Mouse (Mus musculus) CH12F3 (cell line): Measurements from ENCODE around the gene Sema3a.
"Not testable (repeated sequence)": the region's sequence is repeated elsewhere in the genome, so short reads cannot be mapped to it uniquely, and the experiment has no call there.

ENCODE experiments used
- in situ Hi-C: fragments of 300-500 bp; cut with MboI; formaldehyde crosslinking; loops from 2 replicates; pipeline ENCODE4 v1.14.3; 2020; ENCODE audit warnings: low sequenced_read_pairs

Gene Sema3a

DNA sequence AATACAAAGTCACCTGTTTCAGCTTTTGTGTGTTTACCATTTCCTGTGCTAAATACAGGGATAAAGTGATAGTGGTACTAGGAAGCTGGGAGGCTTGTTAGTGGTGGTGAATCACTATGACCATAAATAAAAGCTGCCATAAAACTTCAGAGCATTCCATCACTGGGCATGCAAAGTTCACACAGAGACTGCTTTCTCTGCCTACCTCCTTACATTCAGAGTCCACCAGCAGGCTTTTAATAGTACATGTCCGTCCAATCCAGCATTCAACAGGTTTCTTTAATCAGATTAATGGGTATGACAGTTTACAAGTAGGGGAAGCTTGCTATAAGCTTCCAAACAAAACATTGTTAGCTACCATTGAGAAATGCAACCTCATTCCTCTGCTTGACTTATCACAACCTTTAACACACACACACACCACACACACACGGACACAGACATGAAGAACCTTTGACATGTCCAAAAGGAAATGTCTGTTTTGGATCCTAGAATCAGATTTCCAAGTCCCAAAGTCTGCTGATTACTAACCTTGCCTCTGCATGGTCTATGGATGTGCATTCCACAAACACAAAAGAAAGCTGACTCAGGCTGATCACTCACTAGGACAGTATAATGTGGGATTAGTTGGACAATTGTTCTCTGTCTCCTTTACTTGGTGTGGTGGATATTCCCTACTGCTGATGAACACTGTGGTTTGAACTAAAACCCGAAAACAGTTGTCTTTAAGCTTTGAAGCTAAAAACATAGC, 291.9 kb downstream of the Sema3a start:
- in situ Hi-C loops = no loop called here

DNA sequence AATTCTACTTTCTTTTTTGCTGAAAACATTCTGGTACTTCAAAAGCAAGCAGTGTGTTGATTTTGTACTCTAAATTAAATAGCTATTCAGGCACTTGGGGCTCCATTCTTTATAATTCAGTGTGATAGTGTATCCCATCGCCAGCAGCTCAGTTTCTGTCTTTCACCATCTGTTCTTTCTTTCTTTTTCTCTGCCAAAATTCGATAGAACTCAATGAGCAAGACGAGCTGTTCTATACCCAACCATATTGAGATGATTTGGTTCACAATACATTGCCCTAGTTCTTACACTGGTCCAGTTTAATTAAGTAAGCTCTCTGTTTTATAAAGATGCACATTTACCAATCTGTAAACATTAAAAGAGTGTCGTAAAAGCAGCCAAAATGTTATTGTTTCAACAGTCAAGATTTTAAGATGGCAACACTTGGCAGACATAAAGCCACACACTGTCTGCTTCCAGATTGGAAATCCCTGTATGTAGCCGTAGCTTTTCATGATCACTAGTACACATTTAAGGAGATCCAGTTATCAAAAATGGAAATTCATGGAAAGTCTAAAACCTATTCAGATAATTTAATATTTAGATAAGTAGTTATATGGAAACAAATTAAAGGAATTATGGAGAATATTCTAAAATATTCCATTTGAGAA, 296.2 kb downstream of the Sema3a start:
- in situ Hi-C loops = no loop called here

DNA sequence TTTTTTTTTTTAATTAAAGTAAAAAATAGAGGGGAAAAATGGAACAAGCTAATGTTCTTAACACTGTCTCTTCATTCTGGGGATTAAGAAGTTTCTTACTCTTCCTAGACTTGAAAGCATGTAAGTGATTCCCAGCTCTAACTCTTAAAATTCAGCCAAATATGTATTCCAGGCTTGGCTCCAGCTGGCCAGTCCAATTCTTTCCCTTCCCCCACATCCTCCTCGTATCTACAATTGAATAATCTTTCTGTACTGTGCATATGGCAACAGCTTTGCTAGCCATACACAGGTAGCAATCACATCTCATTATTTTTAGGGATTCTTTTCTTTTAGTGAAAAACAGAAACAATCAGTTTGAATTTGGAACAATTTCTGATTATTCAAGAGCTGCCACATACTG, 303.5 kb downstream of the Sema3a start:
- in situ Hi-C loops = no loop called here

DNA sequence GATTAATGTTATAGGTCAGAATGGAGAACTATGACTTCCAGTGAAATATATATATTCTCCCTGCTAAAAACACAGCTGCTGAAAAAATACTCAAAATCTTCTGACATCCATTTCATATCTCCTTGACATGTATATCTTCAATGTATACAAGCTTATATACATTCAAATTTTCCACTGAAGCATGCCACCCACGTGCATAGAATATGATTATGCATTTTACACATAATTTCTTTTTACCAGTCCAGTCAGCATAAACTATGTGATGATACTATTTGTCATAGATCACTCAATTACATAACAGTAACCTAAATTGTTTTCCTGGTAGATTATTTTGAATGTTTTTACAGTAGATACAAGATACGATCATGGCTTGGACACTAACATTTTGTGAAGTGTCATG, 306.6 kb downstream of the Sema3a start:
- in situ Hi-C loops = no loop called here

DNA sequence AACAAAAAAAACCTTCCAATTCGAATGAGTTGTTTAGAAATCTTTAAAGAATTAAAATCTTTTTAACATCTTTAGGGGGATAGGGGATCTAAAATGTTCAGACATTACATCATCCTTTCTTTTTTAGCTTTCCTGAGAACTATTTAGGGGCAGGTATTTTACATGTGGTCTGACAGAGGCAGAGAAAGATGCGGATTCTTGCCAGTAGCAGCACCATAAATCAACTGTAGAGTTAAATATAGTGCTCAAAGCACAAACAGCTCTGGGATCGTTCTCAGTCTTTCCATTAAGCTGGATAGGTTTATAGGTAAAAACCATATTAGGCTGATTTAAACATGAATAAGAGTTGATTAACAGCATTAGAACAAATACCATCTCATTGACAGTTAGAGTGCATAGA, 307.4 kb downstream of the Sema3a start:
- in situ Hi-C loops = no loop called here

DNA sequence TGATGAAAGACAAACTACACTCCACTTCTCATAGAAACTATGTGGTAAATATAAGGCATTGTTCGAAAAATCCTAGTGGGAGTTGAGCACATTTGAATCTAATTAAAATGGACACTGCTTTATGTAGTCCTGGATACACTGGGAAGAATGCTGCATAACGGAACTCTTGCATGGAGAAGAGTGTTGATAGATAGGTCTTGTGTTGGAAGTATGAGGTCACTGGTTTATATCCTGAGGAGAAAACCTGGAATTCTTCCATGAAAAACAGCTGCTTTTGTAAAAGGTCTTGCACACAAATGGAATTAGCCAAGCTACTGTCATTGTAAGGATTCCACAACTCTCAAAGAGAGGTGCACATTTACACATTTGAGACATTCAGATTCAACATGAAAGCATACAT, 308.1 kb downstream of the Sema3a start:
- in situ Hi-C loops = no loop called here

DNA sequence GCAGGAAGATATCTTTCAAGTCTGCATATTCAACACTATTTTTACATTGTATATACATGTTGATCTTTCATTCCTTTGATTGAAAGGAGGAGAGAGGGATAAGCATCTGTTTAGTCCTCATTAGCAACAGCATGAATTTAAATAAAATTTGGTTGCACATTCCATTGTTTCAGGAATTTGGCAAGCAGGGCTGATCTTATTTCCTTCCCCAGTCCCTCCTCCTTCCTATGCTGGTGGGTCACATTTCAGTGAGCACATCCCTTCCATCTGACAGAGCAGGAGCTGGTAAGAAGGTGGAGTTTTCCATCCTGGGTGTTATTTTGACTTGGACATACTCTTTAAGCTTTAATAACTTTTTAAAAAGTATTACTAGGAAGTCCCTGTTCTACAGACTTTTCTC, 315.9 kb downstream of the Sema3a start:
- in situ Hi-C loops = no loop called here

DNA sequence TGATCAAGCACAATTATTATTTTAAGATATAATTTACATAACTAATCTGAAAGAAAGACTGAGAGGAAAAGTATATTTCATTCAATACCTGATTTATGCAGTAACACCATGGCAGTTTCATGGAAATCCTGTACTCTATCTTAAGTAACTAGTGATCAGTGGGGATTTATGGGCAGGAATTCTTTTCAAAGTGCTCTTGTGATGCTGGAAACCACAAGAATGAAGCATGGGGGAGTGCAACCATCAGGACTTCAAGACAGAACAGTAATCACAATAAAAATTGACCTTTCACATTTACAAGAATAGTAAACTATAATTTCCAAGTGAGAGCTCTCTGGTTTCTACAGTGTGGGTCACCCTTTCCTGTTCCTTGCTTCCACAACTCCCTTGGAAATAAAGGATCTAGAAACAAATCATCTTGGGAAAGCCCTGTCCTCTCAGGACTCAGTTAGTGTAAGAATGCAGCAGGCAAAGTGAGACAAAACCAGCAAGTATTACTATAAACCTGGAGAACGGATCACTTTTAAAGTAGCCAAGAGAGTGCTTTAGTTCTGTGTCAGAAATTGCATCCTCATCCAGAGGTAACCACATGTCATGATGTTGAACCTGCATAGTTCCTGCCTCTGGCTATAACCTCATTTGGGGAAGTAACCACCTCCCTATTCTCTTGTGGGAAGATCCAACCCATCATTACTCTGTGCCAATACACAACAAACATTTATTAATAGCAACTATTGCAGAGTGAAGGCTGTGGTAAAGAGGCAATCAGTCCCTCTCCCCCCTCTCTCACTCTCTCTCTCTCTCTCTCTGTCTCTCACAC, 335.2 kb downstream of the Sema3a start:
- in situ Hi-C loops = no loop called here

DNA sequence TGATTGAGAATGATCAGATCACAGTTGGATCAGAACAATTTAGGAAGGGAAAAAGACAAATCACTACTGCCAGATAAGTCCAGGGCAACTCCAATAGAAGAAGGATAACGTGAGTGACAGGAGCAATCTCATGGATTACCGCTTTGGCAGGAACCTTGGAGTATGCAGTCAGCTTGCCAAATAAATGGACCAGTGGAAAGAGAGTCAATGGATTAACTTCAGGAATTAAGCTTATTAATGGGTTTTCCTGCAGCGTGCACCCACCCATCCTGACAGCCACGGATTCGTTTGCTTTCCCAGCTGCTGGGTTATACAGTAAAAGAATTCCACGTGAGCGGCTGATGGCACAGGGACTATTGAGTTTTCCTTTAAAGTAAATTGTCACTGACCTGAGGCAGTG, 343.6 kb downstream of the Sema3a start:
- in situ Hi-C loops = no loop called here

DNA sequence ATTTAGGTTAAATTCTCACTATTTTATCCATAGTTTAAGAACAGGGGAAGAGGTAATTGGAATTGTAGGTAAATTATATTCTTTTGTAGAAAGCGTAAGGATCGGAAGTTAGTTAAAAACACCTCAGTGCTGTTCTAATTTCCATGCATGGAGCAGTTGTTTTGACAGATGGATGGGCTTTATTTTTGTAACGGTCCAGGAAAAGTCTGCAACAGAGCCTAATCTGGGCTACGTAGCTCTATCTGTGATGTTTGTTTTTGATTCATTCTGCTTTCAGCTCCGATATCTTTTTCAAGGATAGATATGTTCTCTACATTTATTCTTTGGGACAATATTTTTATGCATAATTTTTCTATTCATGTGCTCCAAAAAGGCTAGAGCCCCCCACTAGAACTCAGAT, 344.2 kb downstream of the Sema3a start:
- in situ Hi-C loops = no loop called here

DNA sequence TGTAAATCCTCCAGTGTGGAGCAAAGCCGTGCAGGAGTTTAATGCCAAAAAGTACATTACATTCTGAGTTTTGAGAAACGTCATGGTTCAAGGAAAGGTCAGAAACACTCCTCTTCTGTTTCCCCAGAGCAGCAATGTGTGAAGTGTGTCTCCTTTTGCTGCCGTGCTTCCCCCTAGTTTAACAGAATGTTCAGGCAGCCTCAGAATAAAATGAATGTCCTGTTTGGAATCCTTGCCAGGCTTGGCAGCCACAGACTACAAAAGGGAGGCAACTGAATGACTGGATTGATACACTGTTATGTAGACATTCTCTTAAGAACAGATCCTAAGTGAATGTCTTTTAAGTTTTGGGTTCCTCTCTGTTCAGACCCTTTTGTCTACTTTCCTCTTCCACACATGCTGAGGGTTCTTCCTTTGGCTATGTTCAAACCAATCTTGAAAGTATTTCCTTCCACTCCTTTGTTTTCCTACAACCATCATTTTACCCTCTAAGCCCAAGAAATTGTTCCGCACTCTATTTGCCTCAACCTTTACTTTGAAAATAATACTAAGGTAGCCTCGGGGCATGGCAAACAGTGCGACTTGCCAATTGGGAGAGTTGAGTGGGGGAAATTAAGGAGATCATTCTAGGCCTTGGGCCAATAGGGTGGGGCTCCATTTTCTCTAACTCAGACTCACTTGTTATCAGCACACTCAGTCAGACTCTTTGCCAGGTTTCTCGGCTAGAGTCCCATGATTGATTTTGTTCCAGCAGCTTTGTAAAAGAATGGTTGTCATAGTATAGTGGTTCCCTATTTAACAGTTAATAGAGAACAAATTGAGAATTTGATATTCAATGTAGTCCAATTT, 345.1 kb downstream of the Sema3a start:
- in situ Hi-C loops = no loop called here

DNA sequence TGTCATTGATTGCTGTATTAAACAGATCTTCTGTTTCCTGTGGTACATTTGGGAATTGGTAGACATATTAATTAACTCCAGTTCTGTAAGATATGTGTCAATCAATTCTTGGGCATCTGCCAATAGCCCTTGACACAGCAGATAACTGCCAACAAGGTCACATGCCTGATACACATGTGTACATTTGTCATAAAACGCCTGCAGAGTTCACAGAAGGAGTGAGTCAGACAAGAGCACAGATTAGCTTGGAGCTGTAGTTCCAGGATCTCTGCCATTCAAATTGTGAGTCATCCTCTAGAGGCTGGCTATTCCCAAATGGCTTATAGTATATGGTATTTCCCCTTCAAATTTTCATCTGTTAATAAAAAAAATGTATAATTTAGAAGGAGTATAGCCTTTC, 352.4 kb downstream of the Sema3a start:
- in situ Hi-C loops = no loop called here

DNA sequence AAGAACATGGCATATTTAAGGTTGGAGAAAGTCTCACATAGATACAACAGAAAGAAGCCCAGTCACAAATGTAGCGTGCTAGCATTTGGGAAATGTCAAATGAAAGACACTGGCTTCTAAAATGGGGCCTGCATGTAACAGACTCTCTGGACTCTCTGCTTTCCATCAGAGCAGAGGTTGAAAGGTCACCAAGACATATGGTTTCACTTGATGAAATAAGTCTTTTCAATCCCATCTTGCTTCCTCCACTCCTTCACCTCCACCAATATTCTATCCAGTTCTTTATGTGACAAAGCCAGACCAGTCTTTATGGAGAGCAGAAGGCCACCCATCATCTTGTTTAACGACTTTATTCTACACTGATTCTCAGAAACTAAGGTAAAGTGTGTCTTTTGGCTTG, 363.5 kb downstream of the Sema3a start:
- in situ Hi-C loops = no loop called here

DNA sequence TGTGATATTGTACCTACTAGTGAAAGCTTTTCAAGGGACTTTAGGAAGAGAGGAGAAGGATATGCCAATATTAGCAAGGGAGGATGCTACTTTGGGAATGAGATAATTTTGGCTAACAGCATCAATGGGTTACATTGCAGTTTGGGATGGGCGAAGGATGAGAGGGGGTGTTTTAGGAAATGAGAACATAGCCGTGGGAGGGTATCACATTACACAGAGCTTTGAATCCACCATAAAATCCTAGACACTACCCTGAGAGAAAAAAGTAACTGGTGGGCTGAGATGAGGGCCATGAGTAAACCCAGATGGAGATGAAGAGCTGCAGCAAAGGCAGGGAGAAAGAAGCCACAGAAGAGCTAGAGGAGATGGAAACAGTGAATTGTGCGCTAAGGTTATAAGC, 370.8 kb downstream of the Sema3a start:
- in situ Hi-C loops = not testable (repeated sequence)

DNA sequence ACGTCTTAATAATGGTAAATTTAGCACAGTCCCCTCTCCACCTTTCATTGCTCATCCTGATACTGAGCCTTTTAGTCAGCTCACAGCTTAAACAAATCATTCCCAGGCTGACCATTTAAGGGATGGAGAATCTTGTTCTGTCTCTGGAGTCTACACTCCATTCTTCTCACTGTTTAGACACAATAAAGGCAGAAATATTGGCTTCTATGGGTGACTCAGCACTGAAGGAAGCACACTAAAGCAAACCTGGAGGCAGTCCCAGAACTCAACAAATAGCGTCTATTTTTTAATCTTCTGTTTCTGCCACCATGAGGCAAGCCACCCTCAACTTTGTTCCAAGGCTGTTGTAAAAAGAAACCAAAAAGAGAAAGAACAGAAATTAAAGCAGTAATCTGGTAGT, 374.6 kb downstream of the Sema3a start:
- in situ Hi-C loops = no loop called here

DNA sequence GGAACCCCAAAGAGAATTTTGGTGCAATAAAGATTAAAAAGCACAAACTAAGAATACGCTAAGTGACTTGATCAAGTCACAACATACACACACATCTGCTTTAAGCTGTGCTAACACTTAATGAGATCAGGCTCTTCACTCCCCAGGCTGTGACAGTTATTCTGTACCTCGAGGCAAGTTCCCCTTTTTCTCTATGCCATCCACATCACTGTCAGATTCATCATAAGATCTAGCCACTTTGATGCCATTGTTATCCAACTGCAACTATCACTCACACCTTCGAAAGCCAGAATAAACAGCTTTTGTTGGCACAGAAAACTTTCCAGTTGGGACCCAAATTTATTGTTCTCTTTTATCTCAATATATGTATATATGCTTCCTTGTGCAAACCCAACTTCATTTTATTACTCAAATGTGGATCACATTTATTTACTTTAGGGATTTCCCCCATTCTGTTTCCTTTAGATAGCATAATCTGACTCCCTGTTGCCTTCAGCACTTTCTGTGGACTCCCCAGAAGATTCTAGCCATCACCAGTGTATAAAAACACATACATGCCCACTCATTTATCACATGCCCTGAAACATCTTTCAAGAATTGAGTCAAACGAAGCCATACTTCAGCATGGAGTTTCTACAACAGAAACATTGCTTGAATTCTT, 380.8 kb downstream of the Sema3a start:
- in situ Hi-C loops = no loop called here

DNA sequence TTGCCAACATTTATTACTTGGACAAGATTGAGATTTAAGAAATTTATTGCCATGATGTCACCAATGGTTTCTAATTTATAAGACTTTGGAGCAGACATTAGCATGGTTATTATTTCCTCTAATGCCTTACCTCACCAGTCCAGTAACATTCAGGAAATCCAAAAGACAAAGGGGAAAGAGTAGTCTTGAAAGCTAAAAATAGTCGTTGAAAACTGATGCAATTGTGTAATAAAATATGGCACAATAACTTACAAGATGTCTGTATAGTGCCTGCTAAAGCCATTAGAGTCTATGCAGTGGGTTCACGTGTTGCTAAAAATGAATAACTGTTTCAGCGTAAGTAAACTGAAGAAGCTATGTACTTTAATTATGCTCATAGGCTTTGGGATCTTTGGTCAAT, 383.9 kb downstream of the Sema3a start:
- in situ Hi-C loops = no loop called here

DNA sequence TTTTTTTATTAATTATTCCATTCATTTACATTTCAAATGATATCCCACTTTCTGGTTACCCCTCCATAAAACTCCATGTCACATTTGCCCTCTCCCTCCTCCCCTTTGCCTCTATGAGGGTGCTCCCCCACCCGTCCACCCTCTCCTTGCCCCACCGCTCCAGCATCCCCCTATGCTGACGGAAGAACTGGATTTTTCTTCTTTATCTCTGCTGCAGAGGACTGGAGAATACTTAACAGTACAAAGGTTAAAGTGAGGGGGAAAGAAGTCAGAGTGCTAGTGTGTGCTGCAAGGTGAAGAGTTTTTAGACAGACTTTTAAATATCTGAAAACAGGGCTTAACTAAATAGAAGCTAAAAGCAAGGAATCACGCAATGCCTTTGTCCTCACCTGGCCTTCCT, 391.8 kb downstream of the Sema3a start:
- in situ Hi-C loops = no loop called here

DNA sequence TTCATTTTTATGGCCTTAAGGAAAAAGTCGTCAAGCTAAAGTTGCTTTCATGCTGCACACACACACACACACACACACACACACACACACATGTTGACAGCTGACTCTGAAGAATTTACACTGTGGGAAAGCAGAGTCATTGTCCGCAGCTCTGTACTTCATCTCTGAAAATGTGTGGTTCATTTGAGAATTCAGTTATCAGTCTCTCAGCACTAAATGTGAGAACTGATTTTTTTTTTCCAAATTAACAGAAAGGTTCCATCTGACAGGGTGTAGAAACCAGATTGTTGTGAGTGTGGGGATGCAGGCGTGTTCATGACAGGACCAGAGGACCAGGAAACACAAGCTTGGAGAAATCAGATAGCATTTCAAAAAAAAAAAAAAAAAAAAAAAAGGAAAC, 400.4 kb downstream of the Sema3a start:
- in situ Hi-C loops = no loop called here

DNA sequence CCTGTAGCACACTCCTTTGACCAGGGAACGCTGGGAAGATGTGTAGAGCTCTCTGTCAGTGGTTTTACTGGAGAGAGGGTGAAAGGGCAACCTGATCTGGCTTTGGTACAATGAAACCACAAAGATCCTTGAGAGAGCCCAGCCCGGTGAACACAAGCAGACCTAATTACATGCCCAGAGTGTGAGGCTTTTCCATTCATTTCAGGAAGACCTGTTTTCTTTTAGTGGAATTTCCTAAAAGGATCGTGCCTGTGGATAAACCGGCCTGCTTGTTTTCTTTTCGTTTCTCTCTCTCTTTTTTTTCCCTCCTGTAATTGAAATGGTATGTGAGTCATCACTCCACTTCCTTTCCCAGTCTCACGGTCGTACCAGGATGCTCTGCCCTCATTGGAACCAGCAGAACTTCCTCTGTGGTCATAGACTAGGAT, 401.8 kb downstream of the Sema3a start:
- in situ Hi-C loops = no loop called here

DNA sequence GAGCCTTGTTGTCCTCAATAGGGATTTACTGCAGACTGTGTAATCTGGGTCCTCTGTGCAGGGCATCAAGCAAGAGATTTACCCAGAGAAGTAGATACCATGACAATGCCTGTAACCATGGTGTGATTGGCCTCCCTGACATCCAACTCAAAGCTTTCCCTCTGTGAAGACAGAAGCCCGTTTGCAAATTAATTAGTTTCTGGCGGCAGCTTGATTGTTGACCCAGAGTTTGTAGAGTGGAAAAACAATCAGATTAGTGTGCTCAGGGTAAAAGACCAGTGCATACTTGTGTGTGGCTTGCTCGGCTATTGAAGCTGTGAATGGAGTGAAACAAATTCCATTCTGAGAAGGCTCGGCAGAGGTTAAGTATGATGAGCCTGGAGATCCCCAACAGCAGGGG, 404.0 kb downstream of the Sema3a start:
- in situ Hi-C loops = no loop called here
